Mouse (Mus musculus) liver, adult 2 months (tissue): Measurements from ENCODE around the gene Slc26a11.

Experiments
- CTCF ChIP-seq: fragments of 200-500 bp; IDR thresholded peaks from 2 replicates; pipeline ENCODE4 v1.5.1; 2011; ENCODE audit warnings: low read depth, low read length, control low read depth
- POLR2A ChIP-seq: fragments of 200-500 bp; IDR thresholded peaks from 2 replicates; pipeline ENCODE4 v1.6.1; 2011; ENCODE audit warnings: low read length, control low read depth; ENCODE audit not compliant: insufficient read depth; ENCODE audit errors: extremely low read depth

DNA sequence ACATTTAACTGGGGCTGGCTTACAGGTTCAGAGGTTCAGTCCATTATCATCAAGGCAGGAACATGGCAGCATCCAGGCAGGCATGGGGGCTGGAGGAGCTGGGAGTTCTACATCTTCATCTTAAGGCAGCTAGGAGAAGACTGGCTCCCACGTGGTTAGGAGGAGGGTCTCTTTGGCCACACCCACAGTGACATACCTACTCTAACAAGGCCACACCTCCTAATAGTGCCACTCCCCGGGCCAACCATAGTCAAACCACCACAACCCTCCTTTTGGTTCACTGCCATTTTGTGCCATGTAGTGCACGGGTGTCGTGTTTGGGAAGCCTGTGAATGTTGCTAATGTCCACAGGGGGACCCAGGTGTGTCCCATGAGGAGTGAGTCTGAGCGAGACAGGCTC is 52.6 kb downstream of the Slc26a11 start:
- TF ChIP-seq POLR2A (no peak), CTCF (no peak)
